Mouse (Mus musculus): ENCODE results near the gene Dlg2. TPM values are rescaled to one million over a fixed set of nuclear protein-coding genes. Genes with fewer than 3 reads are reported as not detected.

Dlg2 gene
- polyA plus RNA-seq, 1 experiment from 2014 or later, result 5.1 TPM

GRCm38 (mm10) chr7:92105477-92105876 lies 1629.0 kb downstream of the Dlg2 start:
- 35% methylated on average over 2 of the region's 2 CpGs for WGBS
- ATAC-seq (ENCODE audit: insufficient number of reproducible peaks, insufficient read depth, low FRiP score, low read depth), result no peak
- H3K27me3 ChIP-seq (ENCODE audit: control insufficient read depth, insufficient read depth, low read length), result no peaks in the 10 kb centered on the region
- no peak overlapping the region for H3K9ac ChIP-seq (replicated peaks; ENCODE audit: low read depth, low read length)
- H3K4me1 ChIP-seq (ENCODE audit: control insufficient read depth, insufficient read depth, low read length), result no peaks in the 10 kb centered on the region
- no peak overlapping the region for H3K27ac ChIP-seq (ENCODE audit: low read length)
- H3K36me3 ChIP-seq (ENCODE audit: control insufficient read depth, insufficient read depth, low read length), result no peaks in the 10 kb centered on the region
- H3K9me3 ChIP-seq (ENCODE audit: control insufficient read depth, low read depth, low read length), result no peaks in the 10 kb centered on the region
- no peak overlapping the region for H3K4me3 ChIP-seq (ENCODE audit: low read depth, low read length)
- no peak overlapping the region for H3K4me2 ChIP-seq (replicated peaks; ENCODE audit: low read depth, low read length)

GRCm38 (mm10) chr7:92105956-92106355 lies 1629.5 kb downstream of the Dlg2 start:
- Histone ChIP-seq H3K27ac (ENCODE audit: low read length) (no peak overlapping the region), H3K4me2 (replicated peaks; ENCODE audit: low read depth, low read length) (no peak overlapping the region), H3K9me3 (ENCODE audit: control insufficient read depth, low read depth, low read length) (no peaks in the 10 kb centered on the region), H3K4me3 (ENCODE audit: low read depth, low read length) (no peak overlapping the region), H3K9ac (replicated peaks; ENCODE audit: low read depth, low read length) (no peak overlapping the region), H3K36me3 (ENCODE audit: control insufficient read depth, insufficient read depth, low read length) (no peaks in the 10 kb centered on the region), H3K27me3 (ENCODE audit: control insufficient read depth, insufficient read depth, low read length) (no peaks in the 10 kb centered on the region), H3K4me1 (ENCODE audit: control insufficient read depth, insufficient read depth, low read length) (no peaks in the 10 kb centered on the region)
- no peak for ATAC-seq (ENCODE audit: insufficient number of reproducible peaks, insufficient read depth, low FRiP score, low read depth)
- 85% methylated on average over 2 of the region's 2 CpGs for WGBS

- no peaks in the 10 kb centered on the region for H3K9me3 ChIP-seq (ENCODE audit: control insufficient read depth, low read depth, low read length)
- no peak overlapping the region for H3K4me2 ChIP-seq (replicated peaks; ENCODE audit: low read depth, low read length)
- H3K27ac ChIP-seq (ENCODE audit: low read length), result no peak overlapping the region
- WGBS, result 91% methylated on average over 4 of the region's 4 CpGs
- no peaks in the 10 kb centered on the region for H3K36me3 ChIP-seq (ENCODE audit: control insufficient read depth, insufficient read depth, low read length)
- no peaks in the 10 kb centered on the region for H3K4me1 ChIP-seq (ENCODE audit: control insufficient read depth, insufficient read depth, low read length)
- H3K9ac ChIP-seq (replicated peaks; ENCODE audit: low read depth, low read length), result no peak overlapping the region
- H3K4me3 ChIP-seq (ENCODE audit: low read depth, low read length), result no peak overlapping the region
- ATAC-seq (ENCODE audit: insufficient number of reproducible peaks, insufficient read depth, low FRiP score, low read depth), result no peak
- no peaks in the 10 kb centered on the region for H3K27me3 ChIP-seq (ENCODE audit: control insufficient read depth, insufficient read depth, low read length)
Measured at GRCm38 (mm10) chr7:92113065-92113464, 1636.6 kb downstream of the Dlg2 start.

- ATAC-seq (ENCODE audit: insufficient number of reproducible peaks, insufficient read depth, low FRiP score, low read depth), result no peak
- H3K9me3 ChIP-seq (ENCODE audit: control insufficient read depth, low read depth, low read length), result no peaks in the 10 kb centered on the region
- H3K9ac ChIP-seq (replicated peaks; ENCODE audit: low read depth, low read length), result no peak overlapping the region
- no peak overlapping the region for H3K27ac ChIP-seq (ENCODE audit: low read length)
- H3K27me3 ChIP-seq (ENCODE audit: control insufficient read depth, insufficient read depth, low read length), result no peaks in the 10 kb centered on the region
- 81% methylated on average over 5 of the region's 5 CpGs for WGBS
- no peak overlapping the region for H3K4me3 ChIP-seq (ENCODE audit: low read depth, low read length)
- no peaks in the 10 kb centered on the region for H3K36me3 ChIP-seq (ENCODE audit: control insufficient read depth, insufficient read depth, low read length)
- no peak overlapping the region for H3K4me2 ChIP-seq (replicated peaks; ENCODE audit: low read depth, low read length)
- H3K4me1 ChIP-seq (ENCODE audit: control insufficient read depth, insufficient read depth, low read length), result no peaks in the 10 kb centered on the region
Measured at GRCm38 (mm10) chr7:92115237-92115871, 1638.9 kb downstream of the Dlg2 start.

GRCm38 (mm10) chr7:92123276-92123675 lies 1646.8 kb downstream of the Dlg2 start:
- no peaks in the 10 kb centered on the region for H3K9me3 ChIP-seq (ENCODE audit: control insufficient read depth, low read depth, low read length)
- no peaks in the 10 kb centered on the region for H3K36me3 ChIP-seq (ENCODE audit: control insufficient read depth, insufficient read depth, low read length)
- no peak overlapping the region for H3K4me2 ChIP-seq (replicated peaks; ENCODE audit: low read depth, low read length)
- WGBS, result 70% methylated on average over 2 of the region's 2 CpGs
- no peaks in the 10 kb centered on the region for H3K27me3 ChIP-seq (ENCODE audit: control insufficient read depth, insufficient read depth, low read length)
- H3K4me1 ChIP-seq (ENCODE audit: control insufficient read depth, insufficient read depth, low read length), result no peaks in the 10 kb centered on the region
- no peak overlapping the region for H3K4me3 ChIP-seq (ENCODE audit: low read depth, low read length)
- ATAC-seq (ENCODE audit: insufficient number of reproducible peaks, insufficient read depth, low FRiP score, low read depth), result no peak
- no peak overlapping the region for H3K9ac ChIP-seq (replicated peaks; ENCODE audit: low read depth, low read length)
- H3K27ac ChIP-seq (ENCODE audit: low read length), result no peak overlapping the region

GRCm38 (mm10) chr7:92125886-92126285 lies 1649.4 kb downstream of the Dlg2 start:
- Histone ChIP-seq H3K27me3 (ENCODE audit: control insufficient read depth, insufficient read depth, low read length) (no peaks in the 10 kb centered on the region), H3K27ac (ENCODE audit: low read length) (no peak overlapping the region), H3K36me3 (ENCODE audit: control insufficient read depth, insufficient read depth, low read length) (no peaks in the 10 kb centered on the region), H3K4me1 (ENCODE audit: control insufficient read depth, insufficient read depth, low read length) (no peaks in the 10 kb centered on the region), H3K9me3 (ENCODE audit: control insufficient read depth, low read depth, low read length) (no peaks in the 10 kb centered on the region), H3K4me3 (ENCODE audit: low read depth, low read length) (no peak overlapping the region), H3K4me2 (replicated peaks; ENCODE audit: low read depth, low read length) (no peak overlapping the region), H3K9ac (replicated peaks; ENCODE audit: low read depth, low read length) (no peak overlapping the region)
- ATAC-seq (ENCODE audit: insufficient number of reproducible peaks, insufficient read depth, low FRiP score, low read depth), result peak; percentile 61; the same call in 1 of the 2 replicates
- 40% methylated on average over 3 of the region's 3 CpGs for WGBS

- Histone ChIP-seq H3K27ac (ENCODE audit: low read length) (no peak overlapping the region), H3K4me2 (replicated peaks; ENCODE audit: low read depth, low read length) (no peak overlapping the region), H3K27me3 (ENCODE audit: control insufficient read depth, insufficient read depth, low read length) (no peaks in the 10 kb centered on the region), H3K4me3 (ENCODE audit: low read depth, low read length) (no peak overlapping the region), H3K9ac (replicated peaks; ENCODE audit: low read depth, low read length) (no peak overlapping the region), H3K36me3 (ENCODE audit: control insufficient read depth, insufficient read depth, low read length) (no peaks in the 10 kb centered on the region), H3K4me1 (ENCODE audit: control insufficient read depth, insufficient read depth, low read length) (no peaks in the 10 kb centered on the region), H3K9me3 (ENCODE audit: control insufficient read depth, low read depth, low read length) (no peaks in the 10 kb centered on the region)
- 63% methylated on average over 3 of the region's 3 CpGs for WGBS
- no peak for ATAC-seq (ENCODE audit: insufficient number of reproducible peaks, insufficient read depth, low FRiP score, low read depth)
Measured at GRCm38 (mm10) chr7:92134301-92134700, 1657.8 kb downstream of the Dlg2 start.

- no peak for ATAC-seq (ENCODE audit: insufficient number of reproducible peaks, insufficient read depth, low FRiP score, low read depth)
- Histone ChIP-seq H3K9me3 (ENCODE audit: control insufficient read depth, low read depth, low read length) (no peaks in the 10 kb centered on the region), H3K36me3 (ENCODE audit: control insufficient read depth, insufficient read depth, low read length) (no peaks in the 10 kb centered on the region), H3K4me1 (ENCODE audit: control insufficient read depth, insufficient read depth, low read length) (0 out of 2 replicates have a peak, but pooled peaks cover 2% of the 10 kb centered on the region), H3K27me3 (ENCODE audit: control insufficient read depth, insufficient read depth, low read length) (no peaks in the 10 kb centered on the region), H3K4me3 (ENCODE audit: low read depth, low read length) (no peak overlapping the region), H3K4me2 (replicated peaks; ENCODE audit: low read depth, low read length) (no peak overlapping the region), H3K9ac (replicated peaks; ENCODE audit: low read depth, low read length) (no peak overlapping the region), H3K27ac (ENCODE audit: low read length) (no peak overlapping the region)
- WGBS, result 25% methylated on average over 2 of the region's 2 CpGs
Measured at GRCm38 (mm10) chr7:92135624-92136023, 1659.2 kb downstream of the Dlg2 start.
